ENCODE assay signal across 8 mouse cellular contexts in genomic region chr1:159232572-159233261, GRCm38 (mm10). TPM values are rescaled to one million over a fixed set of nuclear protein-coding genes. Genes with fewer than 3 reads are reported as not detected.
A peak's percentile ranks its signal among the peaks of the same experiment; 100 is the strongest.
DNase-seq lines count a peak whose midpoint lies in the region; ATAC-seq and TF ChIP-seq lines count a peak whose summit lies in the region.
"Not testable (repeated sequence)": the region's sequence is repeated elsewhere in the genome, so short reads cannot be mapped to it uniquely, and the experiment has no call there.

No protein-coding gene starts in this region.

- not testable (repeated sequence) for TF ChIP-seq EP300 in heart, postnatal 0 days (IDR thresholded peaks at IDR 0.05; ENCODE audit: low read depth); liver, postnatal 0 days (IDR thresholded peaks at IDR 0.05; ENCODE audit: low read depth)

- peak overlapping the region; percentile 96 for H3K27ac ChIP-seq in heart, postnatal 0 days (ENCODE audit: low read depth)
- H3K27ac ChIP-seq in kidney, postnatal 0 days, result peak overlapping the region; percentile 96
- H3K27ac ChIP-seq in liver, postnatal 0 days (ENCODE audit: low read depth), result peak overlapping the region; percentile 96

- H3K4me3 ChIP-seq in heart, postnatal 0 days (ENCODE audit: low read depth, low read length), result peak overlapping the region; percentile 74
- H3K4me3 ChIP-seq in kidney, postnatal 0 days (replicated peaks; ENCODE audit: low read depth, low read length), result peak overlapping the region; percentile 60
- H3K4me3 ChIP-seq in liver, postnatal 0 days (ENCODE audit: low read depth, low read length), result peak overlapping the region; percentile 74

- peak; percentile 58 for DNase-seq in brain, embryonic 14.5 days (ENCODE audit: low read depth)
- DNase-seq in heart, postnatal 0 days (ENCODE audit: low spot score), result peak; percentile 30
- peak; percentile 67 for DNase-seq in kidney, postnatal 0 days (ENCODE audit: low spot score)
- DNase-seq in liver, postnatal 0 days, result peak; percentile 48
- DNase-seq in neural tube, embryonic 10.5 days (ENCODE audit: extremely low spot score, low spot score), result peak; percentile 71
- DNase-seq in testis, postnatal 14 days (ENCODE audit: low spot score), result peak; percentile 54

- TF ChIP-seq CTCF in brain, embryonic 14.5 days (IDR thresholded peaks at IDR 0.05; ENCODE audit: borderline replicate concordance, extremely low read depth, insufficient read depth, insufficient read length); heart, postnatal 0 days (IDR thresholded peaks at IDR 0.05; ENCODE audit: low read depth): not testable (repeated sequence)
- TF ChIP-seq CTCF in kidney, postnatal 0 days (IDR thresholded peaks at IDR 0.05; ENCODE audit: low read depth), result peak; percentile 35; the same call in 1 of the 2 replicates
- 0 out of 2 replicates have a peak, but pooled peaks have one; percentile 16 for TF ChIP-seq CTCF in liver, postnatal 0 days (IDR thresholded peaks at IDR 0.05; ENCODE audit: low read depth)

- not testable (repeated sequence) for TF ChIP-seq POLR2A in brain, embryonic 14.5 days (IDR thresholded peaks at IDR 0.05; ENCODE audit: borderline replicate concordance, extremely low read depth, insufficient read depth, insufficient read length, poor library complexity, severe bottlenecking)

- H3K36me3 ChIP-seq in heart, postnatal 0 days (replicated peaks; ENCODE audit: control insufficient read depth, insufficient read depth, low read length); kidney, postnatal 0 days (ENCODE audit: insufficient read depth, low read length); liver, postnatal 0 days (replicated peaks; ENCODE audit: insufficient read depth, low read length): not testable (repeated sequence)

- peak overlapping the region; percentile 69 for H3K4me2 ChIP-seq in heart, postnatal 0 days (ENCODE audit: low read depth, low read length)
- peak overlapping the region; percentile 68 for H3K4me2 ChIP-seq in kidney, postnatal 0 days (ENCODE audit: low read length)
- peak overlapping the region; percentile 80 for H3K4me2 ChIP-seq in liver, postnatal 0 days (ENCODE audit: low read depth, low read length)

- peak overlapping the region; percentile 74 for H3K9ac ChIP-seq in heart, postnatal 0 days (replicated peaks; ENCODE audit: low read depth, low read length)
- peak overlapping the region; percentile 74 for H3K9ac ChIP-seq in kidney, postnatal 0 days (ENCODE audit: low read depth, low read length)
- H3K9ac ChIP-seq in liver, postnatal 0 days (replicated peaks), result peak overlapping the region; percentile 80

- H3K9me3 ChIP-seq in heart, postnatal 0 days (replicated peaks; ENCODE audit: control insufficient read depth, low read length); kidney, postnatal 0 days (replicated peaks; ENCODE audit: low read length); liver, postnatal 0 days (ENCODE audit: low read length): not testable (repeated sequence)

- ATAC-seq in CD4-positive, CD25-positive, alpha-beta regulatory T cell, adult 4 months, result peak; percentile 6
- ATAC-seq in erythroblast, adult 5-6 weeks (replicated peaks; ENCODE audit: low FRiP score, poor library complexity, severe bottlenecking), result peak; percentile 18
- peak; percentile 71 for ATAC-seq in heart, postnatal 0 days (ENCODE audit: insufficient read depth, low read depth)
- ATAC-seq in kidney, postnatal 0 days (replicated peaks; ENCODE audit: low FRiP score, low read depth), result peak; percentile 68
- ATAC-seq in liver, postnatal 0 days, result peak; percentile 72

- H3K27me3 ChIP-seq in heart, postnatal 0 days (ENCODE audit: control insufficient read depth, insufficient read depth, low read length); kidney, postnatal 0 days (ENCODE audit: insufficient read depth, low read length); liver, postnatal 0 days (ENCODE audit: insufficient read depth, low read length): not testable (repeated sequence)

- WGBS in heart, postnatal 0 days, result 0% methylated on average over 14 of the region's 47 CpGs
- WGBS in kidney, postnatal 0 days, result 0% methylated on average over 15 of the region's 47 CpGs
- 0% methylated on average over 16 of the region's 47 CpGs for WGBS in liver, postnatal 0 days (ENCODE audit: insufficient replicate concordance)

- peaks cover 31% of the 10 kb centered on the region; the same call in 1 of the 2 replicates for H3K4me1 ChIP-seq in heart, postnatal 0 days (ENCODE audit: control insufficient read depth, insufficient read depth)
- H3K4me1 ChIP-seq in kidney, postnatal 0 days (replicated peaks; ENCODE audit: insufficient read depth, low read length), result not testable (repeated sequence)
- peaks cover 27% of the 10 kb centered on the region for H3K4me1 ChIP-seq in liver, postnatal 0 days (ENCODE audit: insufficient read depth)

RNA-seq across cellular contexts. Expression of gene Cop1, which starts 0.6 kb away (rescaled TPM):
- polyA plus RNA-seq in CD4-positive, CD25-positive, alpha-beta regulatory T cell, adult 4 months (2017; shearing (Covaris generic)), result 10 to 100 TPM; 16.2 to 18.0 TPM
- 130 and 133 TPM in 2 replicates for polyA plus RNA-seq in brain, embryonic 14.5 days (2012; rRNA removed)
- total RNA-seq in erythroblast, adult 5-6 weeks (2015; ENCODE audit: low replicate concordance), result 80.0 and 85.3 TPM in 2 replicates
- 108 and 116 TPM in 2 replicates for total RNA-seq in erythroblast, adult 5-6 weeks (2017; ENCODE audit: low replicate concordance)
- 85.1 and 139 TPM in 2 replicates for total RNA-seq in heart, postnatal 0 days (2014; rRNA removed; ENCODE audit: low replicate concordance)
- 28.2 and 32.1 TPM in 2 replicates for polyA plus RNA-seq in heart, postnatal 0 days (2015; fragmentation: Nextera tagmentation; extraction: Ambion mirVana)
- polyA plus RNA-seq in kidney, postnatal 0 days (2015; fragmentation: Nextera tagmentation; extraction: Ambion mirVana), result 50.9 and 70.9 TPM in 2 replicates
- polyA plus RNA-seq in liver, postnatal 0 days (2015; fragmentation: Nextera tagmentation; extraction: Ambion mirVana), result 32.8 and 33.2 TPM in 2 replicates

Comparison
In these comparisons a context has a peak if more than half of its experiments do, and no peak if none do; other contexts are left out.
1. Peak in every context shown above with its lines: DNase-seq, ATAC-seq, H3K4me3 ChIP-seq and H3K27ac ChIP-seq.
2. ATAC-seq: peak in every context shown above with its lines; median percentile 72 in liver, postnatal 0 days; 71 in heart, postnatal 0 days; 68 in kidney, postnatal 0 days; 18 in erythroblast, adult 5-6 weeks; 6 in CD4-positive, CD25-positive, alpha-beta regulatory T cell, adult 4 months.